Mouse (Mus musculus) retina, embryonic 14.5 days (tissue): ENCODE results near the gene Colgalt1.

Experiments
- DNase-seq: peaks from one replicate; pipeline ENCODE4 v3.0.0-alpha.2; 2015; ENCODE audit warnings: low spot score

The Colgalt1 gene

GRCm38 (mm10) chr8:71591471-71592373 lies 19.1 kb upstream of the Colgalt1 start, which contains the start of gene Pgls:
Pgls (plus strand) TSS chr8:71592176.
- peak; percentile 97 for DNase-seq

DNA sequence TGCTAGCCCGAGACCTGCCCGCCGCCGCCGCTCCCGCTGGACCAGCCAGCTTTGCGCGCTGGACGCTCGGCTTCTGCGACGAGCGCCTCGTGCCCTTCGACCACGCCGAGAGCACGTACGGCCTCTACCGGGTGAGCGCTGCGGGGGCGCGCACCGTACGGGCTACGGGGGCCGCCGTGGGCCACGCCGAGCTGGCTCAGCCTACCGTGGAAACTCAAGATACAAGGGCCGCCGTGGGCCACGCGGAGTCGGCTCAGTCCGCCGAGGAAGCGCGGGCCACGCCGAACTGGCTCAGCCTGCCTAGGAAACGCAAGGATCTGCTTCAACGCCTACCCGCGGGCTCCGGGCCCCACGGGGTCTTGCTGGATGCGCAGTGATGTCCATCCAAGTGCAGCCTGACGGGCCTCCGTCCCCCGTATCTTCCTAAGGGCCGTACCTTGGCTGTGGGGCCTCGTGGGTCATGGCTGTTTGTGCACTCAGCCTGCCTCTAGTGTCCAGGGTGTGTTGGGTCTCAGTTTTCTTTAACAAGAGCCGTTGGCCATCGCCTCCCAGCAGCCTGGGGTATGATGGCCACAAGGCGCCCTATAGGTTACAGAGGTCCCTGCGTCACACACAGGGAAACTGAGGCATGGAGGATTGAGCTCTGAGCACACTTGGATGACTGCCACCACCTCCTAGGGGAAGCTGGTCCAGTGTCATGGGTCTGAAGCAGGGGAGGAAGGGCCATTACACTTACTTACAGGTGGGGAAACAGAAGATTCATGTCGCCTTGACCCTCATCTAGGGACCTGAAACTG lies 18.2 kb upstream of the Colgalt1 start:
- no peak for DNase-seq

GRCm38 (mm10) chr8:71593556-71594323 lies 17.1 kb upstream of the Colgalt1 start:
- DNase-seq, result no peak

GRCm38 (mm10) chr8:71594324-71594722 lies 16.5 kb upstream of the Colgalt1 start:
- no peak for DNase-seq

DNA sequence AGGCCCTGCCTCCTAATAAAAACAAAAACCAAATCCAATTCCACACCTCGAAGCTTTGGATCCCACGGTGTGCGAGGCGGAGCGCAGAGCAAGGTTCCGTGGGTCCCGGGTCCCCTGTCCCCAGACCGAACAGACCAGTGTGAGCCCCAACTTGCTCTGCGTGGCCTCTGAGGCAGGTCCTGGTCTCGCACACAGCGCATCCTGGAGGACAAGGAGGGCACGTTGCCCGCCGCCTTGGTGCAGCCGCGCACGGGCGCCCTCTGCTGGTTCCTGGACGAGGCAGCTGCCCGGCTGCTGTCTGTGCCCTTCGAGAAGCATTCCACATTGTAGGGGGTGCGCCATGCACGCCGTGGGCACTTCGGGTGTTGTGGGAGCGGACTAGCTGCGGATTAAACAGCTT lies 14.9 kb upstream of the Colgalt1 start:
- peak; percentile 89 for DNase-seq

DNA sequence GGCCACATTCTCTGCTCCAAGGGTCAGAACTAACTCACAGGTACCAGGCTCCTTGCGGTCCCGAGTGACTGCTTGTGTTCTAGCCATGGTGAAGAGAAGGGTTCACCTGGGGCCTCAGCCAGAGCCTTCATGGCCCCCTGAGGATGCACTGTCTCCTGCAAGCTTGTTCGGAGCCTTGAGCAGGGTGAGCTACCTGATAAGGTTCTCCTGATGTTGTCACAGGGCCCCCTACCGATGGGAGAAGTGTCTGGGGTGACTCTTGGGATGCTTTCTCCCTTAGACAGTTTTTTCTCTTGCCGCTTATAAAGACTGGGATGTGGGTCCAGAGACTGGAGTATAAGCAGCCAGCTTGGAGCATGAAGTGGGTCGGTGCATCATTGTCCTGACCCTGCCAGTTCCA lies 14.4 kb upstream of the Colgalt1 start:
- no peak for DNase-seq

DNA sequence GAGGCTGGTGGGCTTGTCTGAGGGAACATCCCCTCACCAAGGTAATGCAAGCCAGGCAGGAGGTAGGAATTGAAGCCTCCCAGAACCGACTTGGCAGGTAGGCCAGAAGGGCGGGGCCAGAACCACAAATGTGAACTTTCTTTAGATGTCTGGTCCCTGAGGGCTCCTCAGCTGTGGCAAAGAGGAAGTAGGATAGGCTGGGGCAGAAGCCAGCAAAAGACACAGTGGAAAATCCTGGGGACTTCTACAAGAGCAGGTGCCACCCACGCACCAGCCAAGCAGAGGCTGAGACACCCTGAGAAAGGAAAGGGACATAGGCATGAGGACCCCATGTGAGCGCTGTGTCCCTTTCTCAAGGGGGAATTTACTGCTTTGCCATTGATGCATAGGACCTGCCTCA lies 14.0 kb upstream of the Colgalt1 start:
- no peak for DNase-seq

GRCm38 (mm10) chr8:71597451-71597850 lies 13.3 kb upstream of the Colgalt1 start, which contains the start of gene Fam129c:
Fam129c (plus strand) TSS chr8:71597648.
- DNase-seq, result no peak

DNA sequence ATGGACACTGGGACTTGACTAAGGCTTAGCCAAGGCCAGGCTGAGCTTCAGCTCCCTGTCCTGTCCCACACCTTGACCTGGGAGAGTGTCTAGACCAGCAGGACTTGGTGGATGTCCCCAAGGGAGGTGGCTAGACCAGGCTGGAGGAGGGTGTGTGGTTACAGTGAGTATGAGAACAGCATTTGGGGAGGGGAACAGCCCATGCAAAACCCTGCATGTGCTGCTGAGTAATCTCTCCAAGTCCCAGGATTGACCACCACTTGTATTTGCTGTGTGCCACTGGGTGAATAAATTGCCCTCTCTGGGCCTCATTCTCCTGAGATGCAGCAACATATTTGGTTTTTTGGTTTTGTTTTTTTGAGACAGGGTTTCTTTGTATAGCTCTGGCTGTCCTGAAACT lies 12.4 kb upstream of the Colgalt1 start:
- no peak for DNase-seq

DNA sequence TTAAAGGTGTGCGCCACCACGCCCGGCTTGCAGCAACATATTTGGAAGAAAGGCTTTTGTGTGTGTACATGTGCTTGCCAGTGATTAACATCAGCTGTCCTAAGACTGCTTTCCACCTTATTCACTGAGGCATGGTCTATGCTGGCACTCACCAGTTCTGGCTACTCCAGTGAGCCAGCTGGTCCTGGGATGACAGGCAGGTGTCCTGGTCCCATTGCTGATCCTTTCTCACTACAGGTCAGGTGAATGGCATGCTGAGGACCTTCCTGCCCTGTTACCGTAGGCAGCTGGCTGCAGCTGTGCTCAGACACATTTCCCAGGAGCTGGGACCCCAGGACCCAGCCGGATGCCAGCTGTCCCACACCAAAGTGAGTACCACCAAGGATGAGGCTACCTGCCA lies 12.0 kb upstream of the Colgalt1 start:
- DNase-seq, result no peak

DNA sequence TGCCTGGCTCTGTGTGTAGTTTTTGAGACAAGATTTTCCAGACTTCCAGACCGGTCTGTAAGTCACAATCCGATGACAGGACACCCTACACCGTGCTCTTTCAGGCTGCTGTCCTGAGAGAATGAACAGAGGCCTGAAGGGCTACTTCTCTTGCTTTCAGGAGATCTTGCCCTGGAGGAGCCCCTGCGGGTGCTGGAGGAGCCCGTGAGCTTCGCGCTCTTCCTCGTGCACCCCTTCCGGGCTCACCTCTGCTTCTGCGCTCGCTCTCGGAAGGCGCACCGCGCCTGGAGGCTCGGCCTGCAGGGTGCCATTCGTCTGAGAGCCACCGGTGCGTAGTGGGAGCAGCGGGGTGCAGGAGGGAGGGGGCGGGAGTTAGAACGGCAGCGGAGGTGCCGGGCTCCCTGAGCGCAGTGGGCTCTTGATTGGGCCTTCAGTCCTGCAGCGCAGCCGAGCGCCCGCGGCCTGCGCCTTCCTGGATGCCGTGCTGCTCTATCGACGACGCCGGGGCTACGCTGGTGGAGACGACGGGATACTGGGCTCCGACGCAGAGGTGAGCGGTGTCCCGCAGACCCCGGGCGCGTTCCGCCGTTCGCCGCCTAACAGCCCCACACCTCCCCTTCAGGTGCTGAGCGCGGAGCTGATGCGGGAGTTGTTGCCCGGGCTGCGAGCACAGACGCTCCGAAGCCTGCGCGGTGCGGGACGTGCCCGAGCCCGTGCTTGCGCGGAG lies 8.7 kb upstream of the Colgalt1 start:
- DNase-seq, result peak; percentile 24

GRCm38 (mm10) chr8:71602666-71603334 lies 8.0 kb upstream of the Colgalt1 start:
- peak; percentile 63 for DNase-seq

DNA sequence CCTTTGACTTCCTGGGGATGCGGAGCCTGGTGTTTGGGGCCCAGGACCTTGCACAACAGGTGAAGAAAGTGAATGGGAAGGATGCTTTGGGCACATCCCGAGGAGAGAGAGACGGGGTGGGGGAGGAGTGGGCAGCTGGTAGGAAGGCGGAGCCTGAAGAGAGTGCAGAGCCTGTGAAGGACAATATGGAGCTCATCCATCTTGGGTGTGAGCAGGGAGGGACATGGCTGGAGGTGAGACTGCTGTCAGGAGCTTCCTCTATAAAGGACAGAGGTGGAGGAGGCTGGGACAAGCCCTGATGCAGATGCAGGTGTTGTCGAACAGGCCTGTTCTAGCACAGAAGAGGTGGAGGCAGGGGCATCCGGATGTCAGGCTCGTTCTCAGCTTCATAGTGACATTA lies 6.8 kb upstream of the Colgalt1 start:
- no peak for DNase-seq

- DNase-seq, result no peak
Observed at GRCm38 (mm10) chr8:71612141-71612540, 1.3 kb downstream of the Colgalt1 start.

GRCm38 (mm10) chr8:71613418-71613817 lies 2.6 kb downstream of the Colgalt1 start:
- DNase-seq, result no peak

- DNase-seq, result no peak
Observed at GRCm38 (mm10) chr8:71619786-71620185, 9.0 kb downstream of the Colgalt1 start.

GRCm38 (mm10) chr8:71625088-71625487 lies 14.3 kb downstream of the Colgalt1 start:
- DNase-seq, result no peak

DNA sequence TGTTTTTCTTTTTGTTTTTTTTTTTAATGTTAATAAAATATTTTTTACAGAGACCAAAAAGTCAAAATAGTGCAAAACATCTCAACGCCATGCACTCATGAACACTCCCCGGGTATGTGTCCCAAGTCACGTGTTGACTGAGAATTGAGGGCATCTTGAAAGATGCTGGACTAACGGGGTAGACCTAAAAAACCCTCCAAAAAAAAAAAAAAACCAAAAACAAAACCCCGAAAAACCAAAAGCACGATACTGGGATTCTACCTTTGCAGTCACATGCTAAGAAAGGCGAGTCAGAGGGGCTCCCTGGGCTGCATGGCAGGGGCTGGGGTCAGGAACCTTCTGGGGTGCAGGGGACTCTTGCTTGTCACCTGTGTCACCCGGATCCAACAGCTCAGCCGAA lies 16.0 kb downstream of the Colgalt1 start:
- DNase-seq, result no peak

- DNase-seq, result no peak
Observed at GRCm38 (mm10) chr8:71627265-71628099, 16.7 kb downstream of the Colgalt1 start.
